Mouse (Mus musculus) heart, postnatal 10 days (tissue): ENCODE data around the gene Pkn3. TPM values are rescaled to one million over a fixed set of nuclear protein-coding genes. Genes with fewer than 3 reads are reported as not detected.
A peak's percentile ranks its signal among the peaks of the same experiment; 100 is the strongest.

Source experiments
- DNase-seq, 2 experiments: peaks; one replicate each; pipeline ENCODE4 v3.0.0; 2021
- intact Hi-C: fragments of 180-260 bp; cut with DNase I; formaldehyde crosslinking; loops from one replicate; pipeline ENCODE4 v1.15.1; 2025
- total RNA-seq, 2 experiments: library from RNA; stranded (reverse); gene quantifications; 2 replicates each; pipeline ENCODE4 v1.2.3; 2021

Pkn3 gene
- total RNA-seq, 2 experiments from 2014 or later, result 11.4 to 12.9 TPM

GRCm38 (mm10) chr2:30062249-30063093 is 15.0 kb upstream of the Pkn3 start:
- intact Hi-C loops, result loop anchor here (2.0 kb wide), 1 partner anchor 14 kb away; the partner anchor contains the start of gene Wdr34
- DNase-seq, result peak; percentile 72 to 73

DNA sequence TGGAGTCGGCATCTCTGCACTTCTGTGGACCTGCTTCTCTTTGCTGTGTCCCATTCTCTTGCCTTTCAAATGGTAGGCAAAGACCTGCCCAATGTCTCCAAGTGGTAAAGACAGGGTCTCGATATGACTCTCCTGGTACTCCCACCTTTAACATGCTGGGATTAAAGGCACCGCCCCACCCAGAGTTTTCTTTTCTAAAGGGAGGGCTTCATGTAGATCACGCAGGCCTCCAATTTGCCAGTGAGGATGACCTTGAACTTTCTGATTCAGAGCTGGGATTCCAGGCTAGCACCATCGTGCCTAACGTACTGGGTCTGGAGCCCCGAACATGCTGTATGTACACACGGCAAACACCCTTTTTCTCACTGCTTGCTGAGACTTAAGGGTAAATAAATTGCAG is 14.2 kb upstream of the Pkn3 start:
- intact Hi-C loops, result loop anchor here (2.0 kb wide), 1 partner anchor 14 kb away; the partner anchor contains the start of gene Wdr34

DNA sequence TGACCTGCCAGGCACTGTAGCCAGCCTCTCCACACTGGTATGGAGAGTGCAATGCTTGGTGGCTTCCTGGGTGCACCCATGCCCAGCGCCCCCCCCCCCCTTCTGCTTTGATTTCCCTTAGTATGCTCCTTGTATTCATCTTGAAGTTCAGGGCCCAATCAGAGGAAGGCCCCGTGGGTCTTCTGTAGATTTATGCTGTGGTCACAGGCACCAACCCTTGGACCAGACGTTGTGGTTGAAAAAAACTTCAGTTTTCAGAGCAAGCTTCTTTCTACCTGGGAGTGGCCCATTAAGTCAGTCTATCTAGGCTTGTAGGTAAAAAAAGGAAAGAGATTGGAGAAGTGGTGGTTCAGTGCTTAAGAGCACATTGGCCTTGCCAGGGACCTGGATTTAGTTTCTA is 13.7 kb upstream of the Pkn3 start:
- intact Hi-C loops, result loop anchor here (2.0 kb wide), 1 partner anchor 15 kb away; the partner anchor contains the start of gene Wdr34
- no peak for DNase-seq

More for the DNA sequence above, 14.2 kb upstream of the Pkn3 start:
- no peak for DNase-seq

DNA sequence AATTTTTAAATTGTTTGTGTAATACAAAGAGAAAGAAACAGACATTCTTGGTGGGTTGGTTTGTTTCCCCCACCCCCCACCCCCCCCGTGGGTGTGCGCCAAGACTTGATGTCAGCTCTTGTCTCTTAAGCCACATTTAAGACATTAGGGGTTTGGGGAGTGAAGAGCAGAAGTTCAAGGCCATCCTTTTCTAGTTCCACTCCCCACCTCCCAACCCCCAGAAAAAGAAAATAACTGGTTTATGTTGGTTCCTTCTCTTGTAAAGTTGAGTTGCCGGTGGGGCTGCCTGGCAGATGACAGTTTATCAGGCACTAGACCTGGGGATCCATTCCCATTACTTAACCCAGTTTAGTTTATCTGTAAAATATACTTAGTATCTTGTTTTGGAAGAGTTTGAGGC is 13.2 kb upstream of the Pkn3 start:
- DNase-seq, result no peak
- intact Hi-C loops, result no loop called here

- DNase-seq, result peak; percentile 95 to 98
- intact Hi-C loops, result no loop called here
These were observed 11.2 kb upstream of the Pkn3 start for GRCm38 (mm10) chr2:30066046-30066901.

- intact Hi-C loops, result no loop called here
These were observed 10.2 kb upstream of the Pkn3 start for GRCm38 (mm10) chr2:30067031-30067888.

DNA sequence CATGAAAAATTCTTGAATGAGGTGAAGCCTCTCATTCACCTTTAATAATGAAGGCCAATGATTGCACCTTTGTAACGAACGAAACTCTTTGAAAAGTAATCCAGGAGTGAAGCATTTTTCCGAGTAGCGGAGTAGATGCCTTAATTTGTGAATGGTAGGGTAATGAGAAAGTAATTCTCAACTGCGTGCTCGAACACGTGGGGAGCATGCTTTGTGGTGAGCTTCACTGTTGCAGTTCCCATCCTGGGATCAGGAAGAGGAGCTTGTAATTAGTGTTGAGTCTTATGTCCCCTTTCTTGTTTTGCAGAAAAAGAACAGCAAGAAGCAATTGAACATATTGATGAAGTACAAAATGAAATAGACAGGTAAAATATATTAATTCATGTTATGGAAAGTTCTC is 9.5 kb upstream of the Pkn3 start:
- no peak for DNase-seq
- intact Hi-C loops, result no loop called here

More at GRCm38 (mm10) chr2:30067031-30067888, 10.2 kb upstream of the Pkn3 start:
- peak; percentile 56 to 62 for DNase-seq

- intact Hi-C loops, result no loop called here
- DNase-seq, result no peak
These were observed 4.6 kb upstream of the Pkn3 start for GRCm38 (mm10) chr2:30072875-30073274.

DNA sequence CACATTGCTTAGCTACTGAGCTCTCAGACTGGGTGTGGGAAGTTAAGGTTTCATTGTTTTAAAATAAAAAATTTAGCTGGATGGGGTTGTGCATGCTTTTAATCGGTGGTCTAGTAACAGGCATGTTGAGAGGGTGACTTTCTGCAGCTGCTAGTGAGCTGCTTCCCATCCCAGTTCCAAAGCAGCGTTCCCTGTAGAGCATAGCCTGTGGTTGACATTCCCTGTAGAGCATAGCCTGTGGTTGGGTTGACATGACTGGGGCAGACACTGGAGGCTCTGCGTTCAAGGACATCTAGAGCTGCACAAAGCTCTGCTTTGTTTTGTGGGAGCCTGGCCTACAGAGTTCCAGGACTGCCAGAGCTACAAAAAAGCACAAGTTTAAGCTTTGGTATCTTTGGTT is 4.2 kb upstream of the Pkn3 start:
- no peak for DNase-seq
- intact Hi-C loops, result no loop called here

- intact Hi-C loops, result loop anchor here (5.0 kb wide), 2 partner anchors 33 to 87 kb away; no protein-coding TSS in a partner anchor
- no peak for DNase-seq
These were observed 1.9 kb upstream of the Pkn3 start for GRCm38 (mm10) chr2:30075625-30076024.

DNA sequence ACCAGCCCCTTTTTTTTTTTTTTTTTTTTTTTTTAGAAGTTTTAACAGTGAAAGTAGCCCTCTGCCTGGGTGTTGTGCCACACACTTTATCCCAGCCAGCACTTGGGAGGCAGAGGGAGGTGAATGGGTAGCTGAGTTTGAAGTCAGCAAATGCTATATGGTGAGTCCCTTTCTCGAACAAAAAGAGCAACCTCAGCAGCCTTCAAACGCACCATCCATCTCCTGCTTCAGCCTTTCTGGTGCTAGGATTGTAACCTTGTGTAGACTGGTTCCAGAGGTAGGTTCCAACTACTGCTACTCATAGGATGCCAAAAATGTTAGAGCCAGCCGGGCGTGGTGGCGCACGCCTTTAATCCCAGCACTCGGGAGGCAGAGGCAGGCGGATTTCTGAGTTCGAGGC is 1.0 kb upstream of the Pkn3 start:
- no peak for DNase-seq
- intact Hi-C loops, result loop anchor here (5.0 kb wide), 2 partner anchors 34 to 86 kb away; no protein-coding TSS in a partner anchor

- DNase-seq, result no peak
- intact Hi-C loops, result loop anchor here (1.0 to 5.0 kb wide), 3 partner anchors 19 to 85 kb away; no protein-coding TSS in a partner anchor
These were observed 525 bp upstream of the Pkn3 start for GRCm38 (mm10) chr2:30076959-30077358.

- intact Hi-C loops, result loop anchor here (2.0 to 5.0 kb wide), 3 partner anchors 14 to 84 kb away; partner anchors contain the start of gene Zdhhc12
- peak; percentile 53 to 57 for DNase-seq
These were observed 847 bp downstream of the Pkn3 start for GRCm38 (mm10) chr2:30078349-30078712.

- intact Hi-C loops, result loop anchor here (2.0 to 5.0 kb wide), 3 partner anchors 14 to 84 kb away; partner anchors contain the start of gene Zdhhc12
- DNase-seq, result no peak
These were observed 1.3 kb downstream of the Pkn3 start for GRCm38 (mm10) chr2:30078760-30079159.

GRCm38 (mm10) chr2:30080181-30080800 is 2.8 kb downstream of the Pkn3 start:
- intact Hi-C loops, result no loop called here
- DNase-seq, result no peak

DNA sequence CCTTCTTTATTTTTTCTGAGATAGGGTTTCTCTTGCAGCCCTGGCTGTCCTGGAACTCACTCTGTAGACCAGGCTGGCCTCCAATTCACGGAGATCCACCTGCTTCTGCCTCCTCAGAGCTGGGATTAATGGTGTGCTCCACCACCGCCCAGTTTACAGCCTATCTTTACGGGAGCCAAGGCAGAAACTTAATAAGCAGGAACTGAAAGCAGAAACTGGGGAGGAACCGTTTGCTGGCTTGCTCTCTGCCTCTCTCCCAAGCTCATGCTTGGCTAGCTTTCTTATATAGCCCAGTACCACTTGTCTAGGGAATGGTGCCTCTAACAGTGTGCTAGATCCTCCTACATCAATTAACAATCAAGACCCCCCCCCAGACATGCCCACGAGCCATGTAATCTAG is 6.6 kb downstream of the Pkn3 start:
- intact Hi-C loops, result no loop called here
- DNase-seq, result no peak

GRCm38 (mm10) chr2:30084632-30085031 is 7.1 kb downstream of the Pkn3 start:
- no peak for DNase-seq

GRCm38 (mm10) chr2:30087310-30087709 is 9.8 kb downstream of the Pkn3 start:
- intact Hi-C loops, result no loop called here
- no peak for DNase-seq

More at GRCm38 (mm10) chr2:30084632-30085031, 7.1 kb downstream of the Pkn3 start:
- intact Hi-C loops, result no loop called here

DNA sequence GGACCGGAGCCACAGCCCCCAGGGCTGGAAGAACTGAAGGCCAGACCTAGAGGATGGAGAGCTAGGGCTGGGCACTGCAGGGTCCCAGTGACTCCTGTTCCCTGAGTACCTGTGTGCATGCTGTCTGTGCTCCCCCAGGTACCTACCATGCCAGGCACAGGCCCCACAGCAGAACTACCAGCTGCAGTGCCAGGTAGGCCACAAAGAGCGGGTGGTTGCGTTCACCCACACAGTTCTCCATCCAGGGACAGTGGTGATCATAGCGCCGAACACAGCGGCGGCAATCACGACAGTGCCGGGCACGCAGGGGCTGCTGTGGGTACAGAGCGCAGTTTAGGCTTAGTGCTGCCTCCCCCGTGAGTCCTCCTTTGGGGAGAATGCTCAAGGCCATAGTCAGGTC is 14.0 kb downstream of the Pkn3 start:
- intact Hi-C loops, result no loop called here
- DNase-seq, result no peak
